In genomic region chr11:99463155-99463554, GRCm38 (mm10) we compare ENCODE assay signal across 8 mouse cellular contexts. TPM values are rescaled to one million over a fixed set of nuclear protein-coding genes. Genes with fewer than 3 reads are reported as not detected.
DNase-seq lines count a peak whose midpoint lies in the region; ATAC-seq and TF ChIP-seq lines count a peak whose summit lies in the region.

No protein-coding gene starts in this region.

- peak; percentile 99 for TF ChIP-seq CTCF in intestine, postnatal 0 days (IDR thresholded peaks at IDR 0.05; ENCODE audit: low read depth)

- H3K9me3 ChIP-seq in intestine, postnatal 0 days (ENCODE audit: control insufficient read depth) = no peaks in the 10 kb centered on the region
- no peaks in the 10 kb centered on the region for H3K9me3 ChIP-seq in intestine, embryonic 15.5 days

- no peak overlapping the region for H3K9ac ChIP-seq in intestine, postnatal 0 days (ENCODE audit: low read depth, low read length)
- no peak overlapping the region for H3K9ac ChIP-seq in intestine, embryonic 15.5 days

- 5% methylated on average over 8 of the region's 8 CpGs for WGBS in intestine, postnatal 0 days
- 12% methylated on average over 8 of the region's 8 CpGs for WGBS in intestine, embryonic 15.5 days

- peak; percentile 42 for DNase-seq in R1 (ENCODE audit: low read depth, low spot score)
- peak; percentile 60 to 66 for DNase-seq in cerebellum, postnatal 36 days
- DNase-seq in heart, postnatal 10 days = peak; percentile 48 to 76
- DNase-seq in layer of hippocampus, postnatal 25 days (ENCODE audit: extremely low spot score in 1 of 2, low spot score in 1 of 2) = peak; percentile 51 to 86
- DNase-seq in naive thymus-derived CD4-positive, alpha-beta T cell, adult 2 months (ENCODE audit: low read depth) = peak; percentile 75
- peak; percentile 51 for DNase-seq in thymus, postnatal 14 days

- H3K4me1 ChIP-seq in intestine, postnatal 0 days (replicated peaks; ENCODE audit: control insufficient read depth, insufficient read depth, low read length) = no peaks in the 10 kb centered on the region
- H3K4me1 ChIP-seq in intestine, embryonic 15.5 days (replicated peaks) = 0 out of 2 replicates have a peak, but pooled peaks cover 5% of the 10 kb centered on the region

- no peak overlapping the region for H3K27ac ChIP-seq in intestine, postnatal 0 days (ENCODE audit: low read depth, low read length)
- no peak overlapping the region for H3K27ac ChIP-seq in intestine, embryonic 15.5 days

- no peak overlapping the region for H3K4me3 ChIP-seq in intestine, postnatal 0 days (ENCODE audit: low read depth, low read length)
- H3K4me3 ChIP-seq in intestine, embryonic 15.5 days (replicated peaks) = no peak overlapping the region

- intact Hi-C loops in heart, postnatal 10 days (cut with DNase I) = loop anchor here (1.0 to 5.0 kb wide), 4 partner anchors 50 to 834 kb away; no protein-coding TSS in a partner anchor

- no peaks in the 10 kb centered on the region for H3K36me3 ChIP-seq in intestine, postnatal 0 days (ENCODE audit: control insufficient read depth, insufficient read depth)
- H3K36me3 ChIP-seq in intestine, embryonic 15.5 days = no peaks in the 10 kb centered on the region

- no peak overlapping the region for H3K4me2 ChIP-seq in intestine, postnatal 0 days (replicated peaks; ENCODE audit: low read depth)
- no peak overlapping the region for H3K4me2 ChIP-seq in intestine, embryonic 15.5 days (replicated peaks)

- ATAC-seq in intestine, postnatal 0 days = no peak
- ATAC-seq in intestine, embryonic 15.5 days = no peak

- no peaks in the 10 kb centered on the region for H3K27me3 ChIP-seq in intestine, postnatal 0 days (replicated peaks; ENCODE audit: control insufficient read depth, insufficient read depth, low read length)
- H3K27me3 ChIP-seq in intestine, embryonic 15.5 days (replicated peaks) = no peaks in the 10 kb centered on the region

RNA-seq across cellular contexts. Expression of gene Krt20, which starts 25.2 kb away (rescaled TPM):
- 166 and 189 TPM in 2 replicates for polyA plus RNA-seq in intestine, postnatal 0 days (2015; fragmentation: Nextera tagmentation; extraction: Ambion mirVana)
- 64.3 and 72.9 TPM in 2 replicates for polyA plus RNA-seq in intestine, embryonic 15.5 days (2015; fragmentation: Nextera tagmentation; extraction: Ambion mirVana)
- under 1 TPM; 0.26 to 0.30 TPM for total RNA-seq in heart, postnatal 10 days (2021)
- not detected for total RNA-seq in layer of hippocampus, postnatal 25 days (2021)

RNA-seq across cellular contexts. Expression of gene Krt23, which starts 29.8 kb away (rescaled TPM):
- polyA plus RNA-seq in intestine, postnatal 0 days (2015; fragmentation: Nextera tagmentation; extraction: Ambion mirVana) = 8.0 and 9.9 TPM in 2 replicates
- polyA plus RNA-seq in intestine, embryonic 15.5 days (2015; fragmentation: Nextera tagmentation; extraction: Ambion mirVana) = 12.2 and 13.1 TPM in 2 replicates
- under 1 TPM in 1 of 2 experiments, not detected in 1; 0.17 TPM for total RNA-seq in heart, postnatal 10 days (2021)
- total RNA-seq in layer of hippocampus, postnatal 25 days (2021) = not detected

RNA-seq across cellular contexts. Expression of gene Krt12, which starts 41.1 kb away (rescaled TPM):
- 0.07 and 0.10 TPM in 2 replicates for polyA plus RNA-seq in intestine, postnatal 0 days (2015; fragmentation: Nextera tagmentation; extraction: Ambion mirVana)
- not detected in 2 replicates for polyA plus RNA-seq in intestine, embryonic 15.5 days (2015; fragmentation: Nextera tagmentation; extraction: Ambion mirVana)
- total RNA-seq in heart, postnatal 10 days (2021) = not detected
- 1 to 10 TPM in 1 of 2 experiments, under 1 TPM in 1; 0.89 to 1.4 TPM for total RNA-seq in layer of hippocampus, postnatal 25 days (2021)

RNA-seq across cellular contexts. Expression of gene Krt39, which starts 58.0 kb away (rescaled TPM):
- not detected in 2 replicates for polyA plus RNA-seq in intestine, postnatal 0 days (2015; fragmentation: Nextera tagmentation; extraction: Ambion mirVana)
- not detected in 2 replicates for polyA plus RNA-seq in intestine, embryonic 15.5 days (2015; fragmentation: Nextera tagmentation; extraction: Ambion mirVana)
- total RNA-seq in heart, postnatal 10 days (2021) = not detected
- total RNA-seq in layer of hippocampus, postnatal 25 days (2021) = not detected
